ENCODE assay signal across 11 mouse cellular contexts in genomic region chrX:36161567-36161966, GRCm38 (mm10). TPM values are rescaled to one million over a fixed set of nuclear protein-coding genes. Genes with fewer than 3 reads are reported as not detected.
A peak's percentile ranks its signal among the peaks of the same experiment; 100 is the strongest.
DNase-seq lines count a peak whose midpoint lies in the region; ATAC-seq and TF ChIP-seq lines count a peak whose summit lies in the region.
"Had no signal": no experiment of that assay in that cellular context is flagged by ENCODE, and none has a peak within 500 bp of the region (broad histone marks: within the 10 kb centered on the region; RNA-seq: fewer than 3 reads in every experiment).

No protein-coding gene starts in this region.

- ATAC-seq in forebrain, embryonic 11.5 days (replicated peaks; ENCODE audit: low FRiP score) = no peak
- ATAC-seq in forebrain, embryonic 12.5 days (ENCODE audit: low FRiP score) = no peak
- no peak for ATAC-seq in kidney, embryonic 15.5 days (replicated peaks; ENCODE audit: low FRiP score)
- no peak for ATAC-seq in midbrain, postnatal 0 days (ENCODE audit: low FRiP score)
- ATAC-seq in midbrain, embryonic 15.5 days (replicated peaks) = no peak
- ATAC-seq: liver, postnatal 0 days; midbrain, embryonic 16.5 days had no signal

- 32% methylated on average over 4 of the region's 4 CpGs for WGBS in forebrain, embryonic 11.5 days
- 30% methylated on average over 4 of the region's 4 CpGs for WGBS in forebrain, embryonic 12.5 days
- 37% methylated on average over 4 of the region's 4 CpGs for WGBS in kidney, embryonic 15.5 days
- WGBS in midbrain, postnatal 0 days = 34% methylated on average over 4 of the region's 4 CpGs
- 30% methylated on average over 4 of the region's 4 CpGs for WGBS in midbrain, embryonic 15.5 days

- H3K36me3 ChIP-seq in forebrain, embryonic 11.5 days (ENCODE audit: control insufficient read depth, insufficient read depth, low read length) = no peaks in the 10 kb centered on the region
- H3K36me3 ChIP-seq in forebrain, embryonic 12.5 days (replicated peaks) = no peaks in the 10 kb centered on the region
- H3K36me3 ChIP-seq in kidney, embryonic 15.5 days = no peaks in the 10 kb centered on the region
- H3K36me3 ChIP-seq in midbrain, postnatal 0 days (ENCODE audit: insufficient read depth, low read length) = no peaks in the 10 kb centered on the region
- H3K36me3 ChIP-seq in midbrain, embryonic 15.5 days (replicated peaks) = no peaks in the 10 kb centered on the region
- H3K36me3 ChIP-seq: neural tube, embryonic 15.5 days had no signal

- H3K4me2 ChIP-seq in forebrain, embryonic 11.5 days (ENCODE audit: low read depth, low read length, severe bottlenecking) = no peak overlapping the region
- H3K4me2 ChIP-seq in forebrain, embryonic 12.5 days = no peak overlapping the region
- no peak overlapping the region for H3K4me2 ChIP-seq in kidney, embryonic 15.5 days
- no peak overlapping the region for H3K4me2 ChIP-seq in midbrain, postnatal 0 days (ENCODE audit: low read depth, low read length, poor library complexity, severe bottlenecking)
- H3K4me2 ChIP-seq in midbrain, embryonic 15.5 days = no peak overlapping the region
- H3K4me2 ChIP-seq: neural tube, embryonic 15.5 days had no signal

- H3K9me3 ChIP-seq in forebrain, embryonic 11.5 days (ENCODE audit: control insufficient read depth, low read length) = no peaks in the 10 kb centered on the region
- no peaks in the 10 kb centered on the region for H3K9me3 ChIP-seq in forebrain, embryonic 12.5 days
- no peaks in the 10 kb centered on the region for H3K9me3 ChIP-seq in kidney, embryonic 15.5 days (replicated peaks)
- H3K9me3 ChIP-seq in midbrain, postnatal 0 days (ENCODE audit: low read length) = no peaks in the 10 kb centered on the region
- no peaks in the 10 kb centered on the region for H3K9me3 ChIP-seq in midbrain, embryonic 15.5 days
- H3K9me3 ChIP-seq: neural tube, embryonic 15.5 days had no signal

- no peaks in the 10 kb centered on the region for H3K27me3 ChIP-seq in forebrain, embryonic 11.5 days (ENCODE audit: control insufficient read depth, insufficient read depth, low read length)
- no peaks in the 10 kb centered on the region for H3K27me3 ChIP-seq in forebrain, embryonic 12.5 days
- H3K27me3 ChIP-seq in kidney, embryonic 15.5 days = no peaks in the 10 kb centered on the region
- H3K27me3 ChIP-seq in midbrain, postnatal 0 days (ENCODE audit: insufficient read depth, low read length) = no peaks in the 10 kb centered on the region
- H3K27me3 ChIP-seq in midbrain, embryonic 15.5 days (replicated peaks) = no peaks in the 10 kb centered on the region
- H3K27me3 ChIP-seq: neural tube, embryonic 15.5 days had no signal

- no peak for TF ChIP-seq CTCF in midbrain, postnatal 0 days (IDR thresholded peaks at IDR 0.05)

- no peaks in the 10 kb centered on the region for H3K4me1 ChIP-seq in forebrain, embryonic 11.5 days (replicated peaks; ENCODE audit: control insufficient read depth, insufficient read depth, low read length)
- H3K4me1 ChIP-seq in forebrain, embryonic 12.5 days = no peaks in the 10 kb centered on the region
- H3K4me1 ChIP-seq in kidney, embryonic 15.5 days = no peaks in the 10 kb centered on the region
- H3K4me1 ChIP-seq in midbrain, postnatal 0 days (ENCODE audit: insufficient read depth, low read length) = no peaks in the 10 kb centered on the region
- no peaks in the 10 kb centered on the region for H3K4me1 ChIP-seq in midbrain, embryonic 15.5 days
- H3K4me1 ChIP-seq: neural tube, embryonic 15.5 days had no signal

- peak; percentile 44 for DNase-seq in forebrain, embryonic 11.5 days (ENCODE audit: low spot score)
- DNase-seq in kidney, adult 11 months = peak; percentile 12
- peak; percentile 36 for DNase-seq in midbrain, postnatal 0 days (ENCODE audit: low spot score)
- peak; percentile 32 for DNase-seq in kidney, postnatal 14 days
- DNase-seq in urinary bladder, postnatal 36 days (ENCODE audit: low spot score in 2 of 2) = no peak
- DNase-seq: liver, postnatal 0 days had no signal

- H3K4me3 ChIP-seq in forebrain, embryonic 11.5 days (ENCODE audit: low read depth, low read length) = no peak overlapping the region
- H3K4me3 ChIP-seq in forebrain, embryonic 12.5 days (replicated peaks) = no peak overlapping the region
- H3K4me3 ChIP-seq in kidney, embryonic 15.5 days (replicated peaks) = no peak overlapping the region
- no peak overlapping the region for H3K4me3 ChIP-seq in midbrain, postnatal 0 days (ENCODE audit: low read depth, low read length)
- H3K4me3 ChIP-seq in midbrain, embryonic 15.5 days = no peak overlapping the region
- H3K4me3 ChIP-seq: neural tube, embryonic 15.5 days had no signal

- H3K27ac ChIP-seq in forebrain, embryonic 11.5 days (ENCODE audit: low read depth, low read length) = no peak overlapping the region
- no peak overlapping the region for H3K27ac ChIP-seq in forebrain, embryonic 12.5 days
- no peak overlapping the region for H3K27ac ChIP-seq in kidney, embryonic 15.5 days
- H3K27ac ChIP-seq in midbrain, postnatal 0 days (ENCODE audit: low read depth, low read length) = no peak overlapping the region
- H3K27ac ChIP-seq in midbrain, embryonic 15.5 days = no peak overlapping the region
- H3K27ac ChIP-seq: neural tube, embryonic 15.5 days had no signal

- no peak overlapping the region for H3K9ac ChIP-seq in forebrain, embryonic 11.5 days (ENCODE audit: low read length)
- H3K9ac ChIP-seq in forebrain, embryonic 12.5 days = no peak overlapping the region
- no peak overlapping the region for H3K9ac ChIP-seq in kidney, embryonic 15.5 days
- H3K9ac ChIP-seq in midbrain, postnatal 0 days (replicated peaks; ENCODE audit: low read length, poor library complexity, severe bottlenecking) = no peak overlapping the region
- no peak overlapping the region for H3K9ac ChIP-seq in midbrain, embryonic 15.5 days
- H3K9ac ChIP-seq: liver, postnatal 0 days; neural tube, embryonic 15.5 days had no signal

RNA-seq across cellular contexts. Expression of gene Zcchc12, which starts 34.1 kb away (rescaled TPM):
- polyA plus RNA-seq in forebrain, embryonic 11.5 days (2014; fragmentation: Nextera tagmentation; extraction: Ambion mirVana) = 20.9 and 27.5 TPM in 2 replicates
- 56.2 and 67.6 TPM in 2 replicates for polyA plus RNA-seq in forebrain, embryonic 12.5 days (2016; fragmentation: Nextera tagmentation; extraction: Ambion mirVana)
- polyA plus RNA-seq in kidney, embryonic 15.5 days (2015; fragmentation: Nextera tagmentation; extraction: Ambion mirVana) = 5.4 and 7.1 TPM in 2 replicates
- total RNA-seq in midbrain, postnatal 0 days (2014; rRNA removed) = 306 and 396 TPM in 2 replicates
- 609 and 627 TPM in 2 replicates for polyA plus RNA-seq in midbrain, postnatal 0 days (2015; fragmentation: Nextera tagmentation; extraction: Ambion mirVana)
- 418 and 438 TPM in 2 replicates for polyA plus RNA-seq in midbrain, embryonic 15.5 days (2015; fragmentation: Nextera tagmentation; extraction: Ambion mirVana)

RNA-seq across cellular contexts. Expression of gene Il13ra1, which starts 49.7 kb away (rescaled TPM):
- 3.4 and 3.8 TPM in 2 replicates for polyA plus RNA-seq in forebrain, embryonic 11.5 days (2014; fragmentation: Nextera tagmentation; extraction: Ambion mirVana)
- 3.3 and 3.4 TPM in 2 replicates for polyA plus RNA-seq in forebrain, embryonic 12.5 days (2016; fragmentation: Nextera tagmentation; extraction: Ambion mirVana)
- polyA plus RNA-seq in kidney, embryonic 15.5 days (2015; fragmentation: Nextera tagmentation; extraction: Ambion mirVana) = 28.4 and 30.5 TPM in 2 replicates
- 11.8 and 12.4 TPM in 2 replicates for total RNA-seq in midbrain, postnatal 0 days (2014; rRNA removed)
- 8.9 and 9.1 TPM in 2 replicates for polyA plus RNA-seq in midbrain, postnatal 0 days (2015; fragmentation: Nextera tagmentation; extraction: Ambion mirVana)
- polyA plus RNA-seq in midbrain, embryonic 15.5 days (2015; fragmentation: Nextera tagmentation; extraction: Ambion mirVana) = 6.5 and 7.1 TPM in 2 replicates

Comparison
In these comparisons a context has a peak if more than half of its experiments do, and no peak if none do; other contexts are left out.
1. DNase-seq: peak in forebrain, embryonic 11.5 days (single experiment), kidney, adult 11 months (single experiment), midbrain, postnatal 0 days (single experiment) and kidney, postnatal 14 days (single experiment); none in urinary bladder, postnatal 36 days (0 of 2).